In genomic region chr5:124943793-124944383, GRCm38 (mm10) we compare ENCODE assay signal across 8 mouse cellular contexts. TPM values are rescaled to one million over a fixed set of nuclear protein-coding genes. Genes with fewer than 3 reads are reported as not detected.
A peak's percentile ranks its signal among the peaks of the same experiment; 100 is the strongest.
DNase-seq lines count a peak whose midpoint lies in the region; ATAC-seq lines count a peak whose summit lies in the region.

No protein-coding gene starts in this region.

- DNase-seq in embryo, embryonic 9.5 days (ENCODE audit: extremely low spot score), result peak; percentile 26
- DNase-seq in embryo, embryonic 10.5 days (ENCODE audit: low spot score), result no peak
- DNase-seq in right cerebral cortex, adult 18-20 months, result peak; percentile 23
- no peak for DNase-seq in right cerebral cortex, postnatal 36 days (ENCODE audit: low spot score in 2 of 2)
- peak; percentile 77 to 85 for DNase-seq in cerebellum, postnatal 25 days
- peak; percentile 83 for DNase-seq in induced T-regulatory cell, adult 2 months (ENCODE audit: low read depth)
- peak; percentile 63 for DNase-seq in thymus, postnatal 0 days (ENCODE audit: low spot score)

- ATAC-seq in megakaryocyte, adult 5-6 weeks (ENCODE audit: poor library complexity, severe bottlenecking), result peak; percentile 74

RNA-seq across cellular contexts. Expression of gene Rflna, which starts 59.1 kb away (rescaled TPM):
- not detected in 2 replicates for total RNA-seq in megakaryocyte, adult 5-6 weeks (2015)
- not detected in 2 replicates for total RNA-seq in megakaryocyte, adult 5-6 weeks (2017)
- 0.51 and 0.61 TPM in 2 replicates for polyA plus RNA-seq in thymus, postnatal 0 days (2015; fragmentation: Nextera tagmentation; extraction: Ambion mirVana)

Comparison
In these comparisons a context has a peak if more than half of its experiments do, and no peak if none do; other contexts are left out.
1. DNase-seq: peak in embryo, embryonic 9.5 days (single experiment), right cerebral cortex, adult 18-20 months (single experiment), cerebellum, postnatal 25 days (2 of 2), induced T-regulatory cell, adult 2 months (single experiment) and thymus, postnatal 0 days (single experiment); none in embryo, embryonic 10.5 days (single experiment) and right cerebral cortex, postnatal 36 days (0 of 2).